Mouse (Mus musculus) intestine, embryonic 16.5 days (tissue): ENCODE measurements around the gene Pold2. TPM values are rescaled to one million over a fixed set of nuclear protein-coding genes. Genes with fewer than 3 reads are reported as not detected.

Source experiments
- ATAC-seq: fragments of 200-750 bp; cut with Nextera tagmentation; 2 replicates; pipeline ENCODE4 v1.8.0; 2017; ENCODE audit warnings: moderate TSS enrichment, moderate library complexity
- H3K27ac ChIP-seq: fragments of 300-500 bp; sonication (generic); 2 replicates; pipeline ENCODE4 v1.5.1; 2014; ENCODE audit warnings: mild to moderate bottlenecking, low read length
- H3K27me3 ChIP-seq: fragments of 300-500 bp; sonication (generic); replicated peaks from 2 replicates; pipeline ENCODE4 v1.6.1; 2014; ENCODE audit warnings: low read length, control low read depth, mixed read lengths; ENCODE audit not compliant: control insufficient read depth, insufficient read depth
- H3K36me3 ChIP-seq: fragments of 300-500 bp; sonication (generic); 2 replicates; pipeline ENCODE4 v1.6.1; 2014; ENCODE audit warnings: low read length, control low read depth; ENCODE audit not compliant: control insufficient read depth, insufficient read depth
- H3K4me1 ChIP-seq: fragments of 300-500 bp; sonication (generic); 2 replicates; pipeline ENCODE4 v1.6.1; 2014; ENCODE audit warnings: low read length, control low read depth, mixed read lengths; ENCODE audit not compliant: control insufficient read depth, insufficient read depth
- H3K4me2 ChIP-seq: fragments of 300-500 bp; sonication (generic); 2 replicates; pipeline ENCODE4 v1.6.1; 2014; ENCODE audit warnings: low read depth, low read length, control low read depth
- H3K4me3 ChIP-seq: fragments of 300-500 bp; sonication (generic); 2 replicates; pipeline ENCODE4 v1.5.1; 2014; ENCODE audit warnings: mild to moderate bottlenecking, low read length
- H3K9ac ChIP-seq: fragments of 300-500 bp; sonication (generic); 2 replicates; pipeline ENCODE4 v1.6.1; 2014; ENCODE audit warnings: low read depth, low read length
- H3K9me3 ChIP-seq: fragments of 300-500 bp; sonication (generic); 2 replicates; pipeline ENCODE4 v1.6.1; 2016; ENCODE audit warnings: low read length, control low read depth; ENCODE audit not compliant: control insufficient read depth
- polyA plus RNA-seq: library from polyadenylated mRNA; unstranded; fragments of >200 nt; fragmentation: Nextera tagmentation; extraction: Ambion mirVana; gene quantifications from 2 replicates; pipeline ENCODE4 v1.2.1, GENCODE M21; 2015

The Pold2 gene
- polyA plus RNA-seq, 1 experiment from 2014 or later: 141 TPM

DNA sequence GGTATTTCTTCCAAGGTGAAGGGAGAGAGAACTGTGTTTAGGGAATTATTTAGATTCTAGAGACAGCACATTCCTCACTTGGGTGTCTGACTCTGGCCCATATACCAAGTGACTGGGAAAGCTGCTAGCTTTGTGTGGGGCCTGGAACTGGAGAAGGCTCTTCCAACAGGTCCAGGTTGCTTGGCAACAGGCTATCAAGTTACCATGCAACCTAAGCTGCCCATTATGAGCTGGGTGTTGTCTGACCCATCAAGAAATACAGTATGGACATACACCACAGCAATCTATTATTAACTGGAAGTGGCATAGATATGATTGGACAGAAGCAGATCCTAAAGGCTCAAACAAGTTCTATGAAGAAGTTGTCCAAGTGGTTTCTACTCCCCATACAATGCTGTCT lies 52.7 kb downstream of the Pold2 start:
- H3K4me2 ChIP-seq: no peak overlapping the region
- no peaks in the 10 kb centered on the region for H3K27me3 ChIP-seq
- no peak overlapping the region for H3K4me3 ChIP-seq
- H3K36me3 ChIP-seq: peaks cover 11% of the 10 kb centered on the region; the same call in 1 of the 2 replicates
- no peaks in the 10 kb centered on the region for H3K4me1 ChIP-seq
- ATAC-seq: no peak
- H3K9me3 ChIP-seq: no peaks in the 10 kb centered on the region
- H3K9ac ChIP-seq: no peak overlapping the region
- H3K27ac ChIP-seq: no peak overlapping the region

Other genes with a start within 250 kb of the Pold2 start
- 219 and 236 TPM in 2 replicates for gene Mrps24, start 162.6 kb downstream of the Pold2 start, polyA plus RNA-seq
- 21.6 and 23.7 TPM in 2 replicates for gene Urgcp, start 115.9 kb downstream of the Pold2 start, polyA plus RNA-seq
- 141 and 147 TPM in 2 replicates for gene Dbnl, start 89.8 kb downstream of the Pold2 start, polyA plus RNA-seq
- 17.8 and 23.4 TPM in 2 replicates for gene Pgam2, start 74.6 kb downstream of the Pold2 start, polyA plus RNA-seq
- 12.5 and 13.3 TPM in 2 replicates for gene Polm, start 40.3 kb downstream of the Pold2 start, polyA plus RNA-seq
- 38.4 and 39.7 TPM in 2 replicates for gene Aebp1, start 16.3 kb downstream of the Pold2 start, polyA plus RNA-seq
- 75.3 and 88.3 TPM in 2 replicates for gene Myl7, start 20.5 kb upstream of the Pold2 start, polyA plus RNA-seq
- gene Gck, start 71.8 kb upstream of the Pold2 start, polyA plus RNA-seq: 2.4 and 2.9 TPM in 2 replicates
- gene Ykt6, start 77.4 kb upstream of the Pold2 start, polyA plus RNA-seq: 57.7 and 58.6 TPM in 2 replicates
- 5.8 and 6.8 TPM in 2 replicates for gene Camk2b, start 188.1 kb upstream of the Pold2 start, polyA plus RNA-seq